Mouse (Mus musculus) adrenal gland, postnatal 10 days (tissue): ENCODE measurements around the gene Srbd1. TPM values are rescaled to one million over a fixed set of nuclear protein-coding genes. Genes with fewer than 3 reads are reported as not detected.
A peak's percentile ranks its signal among the peaks of the same experiment; 100 is the strongest.

Source experiments
- DNase-seq: peaks from one replicate; pipeline ENCODE4 v3.0.0; 2021; ENCODE audit warnings: mixed read lengths
- total RNA-seq, 2 experiments: library from RNA; stranded (reverse); gene quantifications; 2 replicates each; pipeline ENCODE4 v1.2.3; 2021

Srbd1 gene
- total RNA-seq, 2 experiments from 2014 or later = 17.3 to 18.3 TPM

- DNase-seq = no peak
Observed at GRCm38 (mm10) chr17:86144537-86145078, 367 bp downstream of the Srbd1 start.

DNA sequence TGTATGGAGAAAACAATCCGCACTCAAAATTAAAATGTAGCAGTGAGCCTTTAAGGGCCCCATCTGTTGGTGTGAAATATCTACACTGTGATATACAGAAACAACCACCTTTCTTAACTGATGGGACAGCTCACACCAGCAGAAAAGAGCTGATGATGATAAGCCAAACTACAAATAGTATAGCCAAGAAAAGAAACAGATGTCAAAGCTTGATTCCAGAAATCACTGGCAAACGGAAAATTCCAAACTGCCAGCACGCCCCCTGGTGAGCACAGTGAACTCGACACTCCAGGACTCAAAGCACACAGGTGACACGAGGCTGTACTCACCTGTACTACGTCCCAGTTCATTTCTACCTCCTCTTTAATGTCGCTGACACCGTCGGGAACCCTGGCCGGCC is 9.1 kb downstream of the Srbd1 start:
- peak; percentile 15 for DNase-seq

DNA sequence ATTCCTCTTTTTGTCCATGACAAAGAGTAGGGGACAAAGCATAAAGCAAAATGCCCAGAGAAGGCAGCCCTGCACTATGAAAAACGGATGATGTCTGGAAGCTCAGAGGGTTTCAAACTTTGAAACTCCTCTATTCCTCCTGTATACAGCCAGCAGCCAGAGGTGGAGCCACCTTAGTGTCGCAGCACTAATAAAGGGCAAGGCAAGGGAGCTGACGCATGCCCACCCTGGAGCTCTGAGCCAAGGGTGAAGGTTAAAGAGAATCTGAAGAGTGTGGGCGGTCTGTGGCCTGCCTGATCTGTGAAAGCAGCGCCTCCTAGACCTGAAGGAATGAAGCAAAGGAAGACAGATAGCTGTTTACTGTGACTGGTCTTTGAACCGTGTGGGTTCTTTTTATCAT is 10.5 kb downstream of the Srbd1 start:
- peak; percentile 38 for DNase-seq

- DNase-seq = no peak
Observed at GRCm38 (mm10) chr17:86132534-86132933, 12.4 kb downstream of the Srbd1 start.

- no peak for DNase-seq
Observed at GRCm38 (mm10) chr17:86128198-86128597, 16.8 kb downstream of the Srbd1 start.

DNA sequence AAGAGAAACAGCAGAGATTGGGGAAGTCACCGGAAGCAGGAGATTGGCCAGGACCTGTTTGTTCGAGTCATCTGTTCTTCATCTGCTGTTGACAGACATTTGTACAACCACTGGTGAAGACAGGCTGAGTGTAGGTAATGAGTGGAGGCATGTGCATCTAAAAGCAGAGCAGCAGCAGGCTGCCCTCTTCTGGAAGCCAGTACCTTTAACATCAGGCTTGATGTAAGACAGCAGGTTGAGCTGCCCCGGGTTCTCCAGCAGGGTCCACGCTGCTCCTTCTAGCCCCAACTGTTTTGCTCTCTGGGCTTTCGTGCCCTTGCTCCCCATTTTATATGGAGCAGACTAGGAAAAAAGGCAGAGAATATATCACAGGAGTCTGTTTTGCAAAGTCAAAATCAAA is 19.1 kb downstream of the Srbd1 start:
- no peak for DNase-seq

- DNase-seq = no peak
Observed at GRCm38 (mm10) chr17:86123146-86123545, 21.8 kb downstream of the Srbd1 start.

- no peak for DNase-seq
Observed at GRCm38 (mm10) chr17:86096875-86097274, 48.1 kb downstream of the Srbd1 start.

DNA sequence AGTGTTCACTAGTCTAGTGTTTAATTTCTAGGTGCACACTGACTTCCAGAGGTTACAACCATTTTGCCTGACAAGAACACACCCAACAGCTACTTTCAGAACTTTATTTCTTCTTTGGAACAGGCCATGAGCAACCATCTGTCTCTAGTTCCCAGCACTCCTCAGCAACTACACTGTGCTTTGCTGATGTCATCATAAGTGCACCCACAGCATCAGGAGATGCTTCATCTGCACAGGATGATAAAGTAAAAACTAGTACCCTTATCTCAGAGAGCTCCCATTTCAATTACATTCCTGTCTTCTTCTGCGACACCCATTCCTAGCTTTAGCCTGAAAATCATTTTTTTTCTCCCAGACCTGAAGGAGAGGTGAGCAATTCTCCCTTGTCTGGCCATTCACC is 51.9 kb downstream of the Srbd1 start:
- DNase-seq = no peak

- DNase-seq = no peak
Observed at GRCm38 (mm10) chr17:86091631-86092030, 53.3 kb downstream of the Srbd1 start.

- no peak for DNase-seq
Observed at GRCm38 (mm10) chr17:86089893-86090588, 54.9 kb downstream of the Srbd1 start.

DNA sequence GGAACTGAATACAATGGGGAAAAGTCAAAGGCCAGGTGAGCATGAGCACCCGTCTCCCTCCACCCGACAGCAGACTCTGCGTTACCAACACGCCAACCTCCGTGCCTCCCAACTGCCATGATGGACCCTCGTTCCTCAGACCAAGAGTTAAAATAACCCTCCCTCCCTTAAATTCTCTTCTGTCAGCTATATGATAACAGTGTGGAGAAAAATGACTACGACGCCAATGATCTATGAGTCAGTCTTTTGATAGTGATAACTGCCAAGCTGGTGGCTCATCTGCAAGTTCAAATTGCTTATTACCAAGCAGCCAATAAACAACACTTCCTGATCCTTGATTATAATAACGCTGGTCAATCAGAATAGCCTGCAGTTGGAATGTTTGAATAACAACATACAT is 57.1 kb downstream of the Srbd1 start:
- no peak for DNase-seq

DNA sequence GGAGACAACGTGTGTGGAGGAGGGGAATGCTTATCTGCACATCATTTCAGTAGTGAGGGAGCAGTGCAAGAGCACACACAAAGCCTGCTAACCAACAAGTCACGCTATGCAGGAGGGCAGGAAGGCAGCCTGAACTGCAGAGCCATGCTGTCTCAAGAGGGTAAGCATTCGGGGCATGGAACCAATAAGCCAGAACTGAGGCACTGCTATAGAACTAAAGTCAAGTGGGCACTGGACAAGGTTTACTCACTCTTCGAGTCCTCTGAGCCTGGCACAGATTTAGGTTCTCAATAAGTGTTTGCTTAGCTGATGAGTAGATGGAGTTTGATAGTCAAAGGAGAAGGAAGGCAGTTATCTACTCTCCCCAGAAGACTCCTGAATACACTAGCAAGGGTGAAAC is 58.8 kb downstream of the Srbd1 start:
- no peak for DNase-seq

DNA sequence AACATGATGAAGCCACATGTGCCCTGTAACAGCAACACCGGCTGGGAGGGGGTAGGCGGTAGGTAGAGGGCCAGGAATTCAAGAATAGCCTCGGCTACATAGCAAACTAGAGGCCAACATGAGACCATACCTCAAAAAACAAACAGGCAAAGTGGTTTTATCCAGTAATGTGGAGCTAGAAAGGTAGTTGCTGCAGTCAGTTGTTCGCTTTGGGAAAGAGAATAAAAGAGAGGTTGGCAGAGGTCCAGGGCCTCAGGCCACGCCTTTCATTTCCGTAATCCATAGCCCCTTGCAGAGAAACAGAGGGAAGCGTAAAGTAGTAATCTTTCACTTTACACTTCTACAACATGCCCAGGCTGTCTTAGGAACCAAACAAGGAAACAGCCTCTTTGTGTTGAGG is 61.8 kb downstream of the Srbd1 start:
- DNase-seq = no peak

DNA sequence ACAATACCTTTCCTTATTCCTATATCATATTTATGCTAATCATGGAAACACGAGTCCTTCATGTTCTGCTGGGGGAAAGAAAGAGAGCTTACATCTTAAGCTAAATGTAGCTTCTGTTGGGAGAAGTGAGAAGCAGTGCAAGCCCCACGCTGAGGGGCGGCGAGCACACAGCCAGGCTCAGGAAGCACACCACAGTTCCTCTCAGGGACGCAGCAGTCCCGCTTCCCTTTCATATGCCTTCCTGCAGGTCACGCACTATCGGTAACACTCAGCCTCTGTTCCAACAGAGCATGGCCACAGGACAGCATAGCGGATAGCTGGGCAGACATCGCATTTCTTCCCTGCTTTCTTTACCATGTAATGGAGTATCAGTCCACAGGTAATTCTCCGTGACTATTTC is 66.9 kb downstream of the Srbd1 start:
- DNase-seq = no peak

DNA sequence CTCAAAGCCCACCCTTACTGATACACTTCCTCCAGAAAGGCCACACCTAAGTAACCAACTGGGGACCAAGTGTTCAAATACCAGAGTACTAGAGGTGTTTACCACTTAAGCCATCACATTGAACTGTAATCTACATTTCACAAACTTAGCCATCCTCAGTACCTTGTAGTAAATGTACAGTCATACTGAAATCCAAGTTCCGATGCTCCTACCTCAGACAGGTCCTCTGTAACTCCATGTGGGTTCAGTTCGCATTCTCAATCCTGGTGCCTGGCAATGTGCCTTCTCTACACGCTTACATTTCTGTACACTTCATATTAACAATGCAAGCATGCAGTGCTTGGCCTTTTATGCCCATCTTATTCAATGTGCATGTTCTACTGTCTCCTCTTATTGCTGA is 77.5 kb downstream of the Srbd1 start:
- no peak for DNase-seq

DNA sequence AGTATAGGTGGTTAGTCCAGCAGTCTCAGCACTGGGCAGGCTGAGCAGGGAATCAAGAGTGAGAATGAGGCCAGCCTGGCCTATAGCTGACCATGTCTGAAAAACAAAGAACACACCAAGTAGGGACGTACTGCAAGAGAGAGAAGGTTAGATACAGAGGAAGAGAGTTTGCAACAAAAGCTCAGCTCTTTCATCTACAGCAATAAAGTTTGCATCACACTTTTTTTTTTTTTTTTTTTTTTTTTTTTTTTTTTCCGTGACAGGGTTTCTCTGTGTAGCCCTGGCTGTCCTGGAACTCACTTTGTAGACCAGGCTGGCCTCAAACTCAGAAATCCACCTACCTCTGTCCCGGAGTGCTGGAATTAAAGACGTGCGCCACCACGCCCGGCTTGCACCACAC is 79.1 kb downstream of the Srbd1 start:
- no peak for DNase-seq

GRCm38 (mm10) chr17:86063461-86063860 is 81.5 kb downstream of the Srbd1 start:
- DNase-seq = peak; percentile 77

- no peak for DNase-seq
Observed at GRCm38 (mm10) chr17:86060911-86061310, 84.1 kb downstream of the Srbd1 start.

- DNase-seq = no peak
Observed at GRCm38 (mm10) chr17:86040221-86040984, 104.6 kb downstream of the Srbd1 start.

- no peak for DNase-seq
Observed at GRCm38 (mm10) chr17:86039741-86040140, 105.2 kb downstream of the Srbd1 start.

- no peak for DNase-seq
Observed at GRCm38 (mm10) chr17:86038211-86038648, 106.7 kb downstream of the Srbd1 start.

GRCm38 (mm10) chr17:86035576-86035975 is 109.4 kb downstream of the Srbd1 start:
- DNase-seq = no peak

DNA sequence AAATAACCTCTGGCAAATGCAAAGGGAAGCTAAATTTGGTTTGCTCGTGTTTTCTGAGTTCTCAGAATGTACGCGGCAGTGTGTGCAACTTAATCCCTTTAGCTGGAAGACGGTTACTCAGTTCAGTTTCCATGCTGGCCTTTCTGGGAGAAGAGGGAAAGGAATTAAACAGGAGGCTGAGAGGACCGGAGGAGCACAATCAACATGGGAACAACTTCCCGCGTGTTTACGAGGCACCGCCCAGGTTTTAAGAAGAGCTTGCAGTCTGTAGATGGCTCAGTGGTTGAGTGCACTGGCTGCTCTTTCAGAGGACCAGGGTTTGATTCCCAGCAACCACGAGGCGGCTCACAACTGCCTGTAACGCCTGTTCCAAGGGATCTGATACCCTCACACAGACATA is 109.8 kb downstream of the Srbd1 start:
- DNase-seq = no peak
